Comparison of ENCODE assay signal across 8 mouse cellular contexts in the genomic region with DNA sequence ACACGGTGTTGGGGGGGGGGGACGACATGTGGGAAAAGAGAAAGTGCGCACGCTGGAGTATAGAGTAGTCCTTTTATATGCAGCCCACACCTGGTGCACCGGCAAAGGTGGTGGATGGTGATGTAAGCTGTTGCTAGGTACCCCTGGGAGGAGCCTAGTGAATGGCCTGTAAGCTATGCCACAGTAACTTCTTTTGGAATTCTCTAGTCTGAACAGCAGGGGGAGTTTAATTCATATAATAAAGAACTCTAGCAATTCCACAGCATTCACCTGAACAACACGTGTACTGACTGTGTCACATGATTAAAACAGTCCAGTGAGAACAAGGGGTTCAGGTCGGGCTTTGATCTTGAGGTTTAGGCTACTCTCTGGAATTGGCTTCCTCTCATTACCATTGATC. TPM values are rescaled to one million over a fixed set of nuclear protein-coding genes. Genes with fewer than 3 reads are reported as not detected.
DNase-seq lines count a peak whose midpoint lies in the region; ATAC-seq lines count a peak whose summit lies in the region.

No protein-coding gene starts in this region.

- H3K27ac ChIP-seq in limb, embryonic 12.5 days, result no peak overlapping the region
- no peak overlapping the region for H3K27ac ChIP-seq in limb, embryonic 10.5 days
- H3K27ac ChIP-seq in kidney, embryonic 15.5 days, result no peak overlapping the region

- 35% methylated on average over 7 of the region's 7 CpGs for WGBS in limb, embryonic 12.5 days
- WGBS in limb, embryonic 10.5 days, result 34% methylated on average over 7 of the region's 7 CpGs
- WGBS in kidney, embryonic 15.5 days, result 29% methylated on average over 6 of the region's 7 CpGs

- DNase-seq in limb, embryonic 10.5 days (ENCODE audit: low spot score), result no peak
- no peak for DNase-seq in cerebellum, adult 11 months
- no peak for DNase-seq in gastrocnemius, postnatal 14 days
- no peak for DNase-seq in layer of hippocampus, adult 9-10 months (ENCODE audit: low spot score)

- H3K9ac ChIP-seq in limb, embryonic 12.5 days (replicated peaks), result no peak overlapping the region
- no peak overlapping the region for H3K9ac ChIP-seq in kidney, embryonic 15.5 days

- no peaks in the 10 kb centered on the region for H3K4me1 ChIP-seq in limb, embryonic 12.5 days (replicated peaks)
- 0 out of 2 replicates have a peak, but pooled peaks cover 2% of the 10 kb centered on the region for H3K4me1 ChIP-seq in limb, embryonic 10.5 days
- no peaks in the 10 kb centered on the region for H3K4me1 ChIP-seq in kidney, embryonic 15.5 days

- 0 out of 2 replicates have a peak, but pooled peaks cover 5% of the 10 kb centered on the region for H3K36me3 ChIP-seq in limb, embryonic 12.5 days
- H3K36me3 ChIP-seq in limb, embryonic 10.5 days, result no peaks in the 10 kb centered on the region
- H3K36me3 ChIP-seq in kidney, embryonic 15.5 days, result no peaks in the 10 kb centered on the region

- intact Hi-C loops in gastrocnemius, postnatal 14 days (cut with DNase I; ENCODE audit: low total_unique reads), result no loop called here

- no peak overlapping the region for H3K4me3 ChIP-seq in limb, embryonic 12.5 days (replicated peaks)
- no peak overlapping the region for H3K4me3 ChIP-seq in limb, embryonic 10.5 days
- H3K4me3 ChIP-seq in kidney, embryonic 15.5 days (replicated peaks), result no peak overlapping the region

- H3K9me3 ChIP-seq in limb, embryonic 12.5 days, result peaks cover 14% of the 10 kb centered on the region; the same call in 1 of the 2 replicates
- 0 out of 2 replicates have a peak, but pooled peaks cover 3% of the 10 kb centered on the region for H3K9me3 ChIP-seq in limb, embryonic 10.5 days (replicated peaks)
- H3K9me3 ChIP-seq in kidney, embryonic 15.5 days (replicated peaks), result peaks cover 3% of the 10 kb centered on the region

- H3K27me3 ChIP-seq in limb, embryonic 12.5 days, result no peaks in the 10 kb centered on the region
- no peaks in the 10 kb centered on the region for H3K27me3 ChIP-seq in limb, embryonic 10.5 days (ENCODE audit: low read depth, poor library complexity, severe bottlenecking)
- H3K27me3 ChIP-seq in kidney, embryonic 15.5 days, result no peaks in the 10 kb centered on the region

- peak overlapping the region; percentile 9; the same call in 1 of the 2 replicates for H3K4me2 ChIP-seq in limb, embryonic 12.5 days
- peak overlapping the region; percentile 15; the same call in 1 of the 2 replicates for H3K4me2 ChIP-seq in kidney, embryonic 15.5 days

- ATAC-seq in limb, embryonic 12.5 days (ENCODE audit: insufficient number of reproducible peaks, insufficient read depth, low FRiP score, low TSS enrichment, low read depth), result no peak
- peak; percentile 83 for ATAC-seq in activated CD4-positive, CD25-positive, alpha-beta regulatory T cell, adult 4 months
- peak; percentile 78; the same call in 1 of the 2 replicates for ATAC-seq in kidney, embryonic 15.5 days (replicated peaks; ENCODE audit: low FRiP score)
- peak; percentile 91 for ATAC-seq in megakaryocyte-erythroid progenitor cell, adult 5-6 weeks (replicated peaks; ENCODE audit: low FRiP score, low TSS enrichment, poor library complexity, severe bottlenecking)

RNA-seq across cellular contexts. Expression of a gene that starts 14.3 kb away (rescaled TPM):
- polyA plus RNA-seq in limb, embryonic 12.5 days (2016; fragmentation: Nextera tagmentation; extraction: Ambion mirVana), result 58.1 and 58.9 TPM in 2 replicates
- 43.2 and 51.8 TPM in 2 replicates for polyA plus RNA-seq in limb, embryonic 10.5 days (2016; fragmentation: Nextera tagmentation; extraction: Ambion mirVana)
- polyA plus RNA-seq in activated CD4-positive, CD25-positive, alpha-beta regulatory T cell, adult 4 months (2017; shearing (Covaris generic)), result 10 to 100 TPM; 47.4 to 52.6 TPM
- 38.4 and 41.3 TPM in 2 replicates for polyA plus RNA-seq in kidney, embryonic 15.5 days (2015; fragmentation: Nextera tagmentation; extraction: Ambion mirVana)
- total RNA-seq in megakaryocyte-erythroid progenitor cell, adult 5-6 weeks (2014; fragmentation: Nextera tagmentation), result 106 and 117 TPM in 2 replicates
- total RNA-seq in megakaryocyte-erythroid progenitor cell, adult 5-6 weeks (2017), result 83.9 and 88.2 TPM in 2 replicates
- total RNA-seq in gastrocnemius, postnatal 14 days (2021), result 10 to 100 TPM; 12.7 to 13.7 TPM
